ENCODE assay signal across 10 mouse cellular contexts in the genomic region with DNA sequence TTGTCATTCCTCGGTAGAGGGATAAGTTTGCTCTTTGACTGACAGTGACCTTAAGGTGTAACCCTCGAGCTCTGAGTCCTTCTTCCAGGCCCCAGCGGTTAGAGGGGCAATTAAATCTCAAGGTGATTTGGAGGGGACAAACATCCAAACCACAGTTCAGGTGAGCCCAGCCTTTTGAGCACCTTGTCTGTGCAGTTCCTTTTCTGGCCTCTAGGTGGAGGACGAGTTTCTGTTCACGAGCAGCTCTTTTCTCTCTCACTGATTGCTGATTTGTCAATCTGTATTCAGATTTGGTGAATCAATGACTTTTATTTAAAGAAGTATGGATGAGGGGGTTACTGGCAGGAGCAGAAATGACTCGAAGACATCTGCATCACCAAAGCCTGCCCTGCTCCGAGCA.
DNase-seq lines count a peak whose midpoint lies in the region; ATAC-seq and TF ChIP-seq lines count a peak whose summit lies in the region.
"Had no signal": no experiment of that assay in that cellular context is flagged by ENCODE, and none has a peak within 500 bp of the region (broad histone marks: within the 10 kb centered on the region; RNA-seq: fewer than 3 reads in every experiment).

No protein-coding gene starts in this region.

- H3K4me2 ChIP-seq in hindbrain, embryonic 11.5 days (replicated peaks; ENCODE audit: low read depth, low read length), result no peak overlapping the region
- H3K4me2 ChIP-seq in hindbrain, embryonic 13.5 days, result no peak overlapping the region
- H3K4me2 ChIP-seq: embryonic facial prominence, embryonic 15.5 days; liver, embryonic 15.5 days had no signal

- 33% methylated on average over 7 of the region's 7 CpGs for WGBS in hindbrain, embryonic 11.5 days
- WGBS in hindbrain, embryonic 13.5 days, result 30% methylated on average over 7 of the region's 7 CpGs

- in situ Hi-C loops in ES-E14 (cut with MboI; ENCODE audit: low sequenced_read_pairs in 2 of 2, unreplicated experiment in 2 of 2), result no loop called here

- H3K36me3 ChIP-seq in hindbrain, embryonic 11.5 days (ENCODE audit: control insufficient read depth, insufficient read depth, low read length), result no peaks in the 10 kb centered on the region
- no peaks in the 10 kb centered on the region for H3K36me3 ChIP-seq in hindbrain, embryonic 13.5 days
- H3K36me3 ChIP-seq in ES-E14 (ENCODE audit: control insufficient read depth, insufficient read depth, low read length, poor library complexity, severe bottlenecking), result no peaks in the 10 kb centered on the region
- H3K36me3 ChIP-seq in splenic B cell, adult 2 months (ENCODE audit: control insufficient read depth, insufficient read depth, low read length, poor library complexity, severe bottlenecking), result no peaks in the 10 kb centered on the region
- H3K36me3 ChIP-seq: embryonic facial prominence, embryonic 15.5 days; liver, embryonic 15.5 days had no signal

- H3K27me3 ChIP-seq in hindbrain, embryonic 11.5 days (ENCODE audit: control insufficient read depth, insufficient read depth, low read length), result no peaks in the 10 kb centered on the region
- peaks cover 10% of the 10 kb centered on the region; the same call in 1 of the 2 replicates for H3K27me3 ChIP-seq in hindbrain, embryonic 13.5 days
- H3K27me3 ChIP-seq in splenic B cell, adult 2 months (ENCODE audit: control insufficient read depth, insufficient read depth, low read length, poor library complexity, severe bottlenecking), result no peaks in the 10 kb centered on the region
- H3K27me3 ChIP-seq: embryonic facial prominence, embryonic 15.5 days; liver, embryonic 15.5 days had no signal

- H3K9ac ChIP-seq in hindbrain, embryonic 11.5 days (ENCODE audit: low read depth, low read length), result no peak overlapping the region
- H3K9ac ChIP-seq in hindbrain, embryonic 13.5 days, result no peak overlapping the region
- H3K9ac ChIP-seq in ES-E14 (ENCODE audit: insufficient read depth, low read depth, low read length, poor library complexity, severe bottlenecking), result no peak overlapping the region
- H3K9ac ChIP-seq: embryonic facial prominence, embryonic 15.5 days; liver, embryonic 15.5 days had no signal

- no peak overlapping the region for H3K4me3 ChIP-seq in hindbrain, embryonic 11.5 days (ENCODE audit: low read depth, low read length)
- H3K4me3 ChIP-seq in hindbrain, embryonic 13.5 days, result no peak overlapping the region
- H3K4me3 ChIP-seq in ES-E14 (ENCODE audit: insufficient read depth in 1 of 2, low read depth in 1 of 2, low read length in 2 of 2, poor library complexity in 1 of 2, severe bottlenecking in 1 of 2), result no peak overlapping the region
- H3K4me3 ChIP-seq: embryonic facial prominence, embryonic 15.5 days; liver, embryonic 15.5 days had no signal

- intact Hi-C loops in left cerebral cortex, postnatal 14 days (cut with DNase I), result loop anchor here (5.0 to 10.0 kb wide), 2 partner anchors 739 to 1242 kb away; partner anchors contain the start of gene Clstn2

- no peaks in the 10 kb centered on the region for H3K9me3 ChIP-seq in hindbrain, embryonic 11.5 days (ENCODE audit: control insufficient read depth, low read length)
- no peaks in the 10 kb centered on the region for H3K9me3 ChIP-seq in hindbrain, embryonic 13.5 days
- no peaks in the 10 kb centered on the region for H3K9me3 ChIP-seq in ES-E14 (ENCODE audit: control insufficient read depth, insufficient read depth, low read depth, low read length)
- H3K9me3 ChIP-seq: embryonic facial prominence, embryonic 15.5 days; liver, embryonic 15.5 days had no signal

- H3K27ac ChIP-seq in hindbrain, embryonic 11.5 days (ENCODE audit: low read depth, low read length), result no peak overlapping the region
- no peak overlapping the region for H3K27ac ChIP-seq in hindbrain, embryonic 13.5 days
- no peak overlapping the region for H3K27ac ChIP-seq in ES-E14 (ENCODE audit: insufficient read depth, low read depth, low read length, poor library complexity, severe bottlenecking)
- H3K27ac ChIP-seq: embryonic facial prominence, embryonic 15.5 days; liver, embryonic 15.5 days had no signal

- ATAC-seq in hindbrain, embryonic 11.5 days (ENCODE audit: low FRiP score), result no peak
- ATAC-seq in hindbrain, embryonic 13.5 days (ENCODE audit: low FRiP score), result no peak

- no peaks in the 10 kb centered on the region for H3K4me1 ChIP-seq in hindbrain, embryonic 11.5 days (replicated peaks; ENCODE audit: control insufficient read depth, insufficient read depth, low read length)
- no peaks in the 10 kb centered on the region; the same call in 1 of the 2 replicates for H3K4me1 ChIP-seq in hindbrain, embryonic 13.5 days (replicated peaks)
- H3K4me1 ChIP-seq in ES-E14 (ENCODE audit: control insufficient read depth in 2 of 2, insufficient read depth in 2 of 2, low read length in 2 of 2, poor library complexity in 1 of 2), result no peaks in the 10 kb centered on the region
- H3K4me1 ChIP-seq: embryonic facial prominence, embryonic 15.5 days; liver, embryonic 15.5 days had no signal

- peak; percentile 53 for DNase-seq in hindbrain, embryonic 11.5 days (ENCODE audit: low spot score)
- peak; percentile 33 for DNase-seq in 3T3-L1 (ENCODE audit: low read depth, low spot score)
- DNase-seq in ES-E14 (ENCODE audit: low read depth, low spot score), result peak; percentile 41
- DNase-seq in cerebellum, postnatal 36 days, result peak; percentile 43 to 57
- DNase-seq in left cerebral cortex, postnatal 14 days (ENCODE audit: low spot score in 2 of 2), result peak; percentile 17 to 32
- DNase-seq in splenic B cell, adult 2 months (ENCODE audit: low read depth, low spot score), result peak; percentile 6
- no peak for DNase-seq in gastrocnemius, adult 8-10 months (ENCODE audit: low spot score in 2 of 2)

TF ChIP-seq in ES-E14, 5 proteins besides CTCF, POLR2A, EP300 and RAD21:
- TF ChIP-seq CHD2 (IDR thresholded peaks at IDR 0.05; ENCODE audit: low read depth, low read length) (no peak), ZC3H11A (IDR thresholded peaks at IDR 0.05; ENCODE audit: borderline replicate concordance, low read depth, low read length) (peak; percentile 19; the same call in 1 of the 2 replicates), HCFC1 (IDR thresholded peaks at IDR 0.05; ENCODE audit: borderline replicate concordance, insufficient read depth, low read length) (no peak), MAFK (IDR thresholded peaks at IDR 0.05; ENCODE audit: insufficient read depth, low read depth, low read length) (no peak), ZNF384 (IDR thresholded peaks at IDR 0.05; ENCODE audit: low read depth, low read length) (no peak)

Comparison
In these comparisons a context has a peak if more than half of its experiments do, and no peak if none do; other contexts are left out.
1. DNase-seq: peak in hindbrain, embryonic 11.5 days (single experiment), 3T3-L1 (single experiment), ES-E14 (single experiment), cerebellum, postnatal 36 days (2 of 2), left cerebral cortex, postnatal 14 days (2 of 2) and splenic B cell, adult 2 months (single experiment); none in gastrocnemius, adult 8-10 months (0 of 2).